Mouse (Mus musculus) CD4-positive naive resting alpha-beta T cell, adult 76 days (primary cell): ENCODE data around the gene Slc9a3r1. TPM values are rescaled to one million over a fixed set of nuclear protein-coding genes. Genes with fewer than 3 reads are reported as not detected.

Source experiments
- total RNA-seq: library from RNA; stranded (reverse); gene quantifications from one replicate; pipeline ENCODE4 v1.2.4, GENCODE M21; 2023

Slc9a3r1 gene
- 151 TPM for total RNA-seq

DNA sequence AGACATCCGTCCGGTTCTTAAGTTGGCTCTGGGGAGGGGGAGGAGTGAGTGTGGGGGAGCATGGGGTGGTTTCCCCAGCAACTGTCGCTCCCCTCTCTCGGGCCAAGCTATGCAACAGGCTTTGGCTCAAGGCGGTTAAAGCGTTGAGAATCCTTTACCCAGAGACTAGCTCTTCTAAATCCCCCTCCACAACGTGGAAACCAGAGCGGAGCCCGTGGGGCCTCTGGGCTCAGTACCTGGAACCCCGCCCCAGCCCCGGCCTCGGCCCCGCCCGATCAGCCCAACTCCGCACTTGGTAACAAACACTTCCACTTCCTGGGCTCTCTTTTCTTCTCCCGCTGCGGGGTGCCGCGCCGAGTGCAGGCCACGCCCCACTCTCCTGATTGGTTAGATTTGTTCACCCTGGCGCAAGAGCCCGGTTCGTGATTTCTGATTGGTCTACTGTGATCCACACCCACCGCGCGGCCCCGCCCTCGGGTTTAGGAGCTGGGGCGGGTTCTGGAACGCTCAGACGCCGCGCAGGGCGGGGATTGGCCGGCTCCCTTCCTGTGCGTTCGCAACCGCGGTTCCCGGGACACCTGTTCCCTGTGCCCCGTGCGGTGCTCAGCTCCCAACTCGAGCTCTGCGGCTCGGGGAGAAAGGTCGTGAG, at the start of gene Slc9a3r1:
TSS of gene Slc9a3r1 (plus strand) at position 510 of the 649 bp plus-strand sequence.

DNA sequence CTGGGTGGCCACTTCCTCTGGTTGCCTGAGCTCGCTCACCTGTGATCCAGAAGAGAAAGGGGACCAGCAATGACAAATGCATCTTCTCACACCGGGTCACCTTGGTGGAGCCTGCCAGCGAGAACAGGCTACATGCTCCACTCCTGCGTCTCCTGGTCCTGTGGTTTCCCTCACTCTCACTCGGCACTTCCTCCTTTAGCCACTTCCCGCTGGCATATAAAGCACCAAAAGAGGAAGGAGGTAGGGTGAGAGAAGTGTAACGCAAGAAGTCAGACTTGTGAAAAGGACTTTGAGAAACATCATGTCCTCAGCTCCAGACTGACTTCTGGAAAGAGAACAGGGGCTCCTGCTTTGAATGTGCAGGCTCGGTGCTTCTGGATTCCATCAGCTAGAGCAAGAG, 29.3 kb upstream of the Slc9a3r1 start, which contains the start of gene Cd300lf:
TSS of gene Cd300lf (minus strand) at position 193 of the 400 bp plus-strand sequence.

GRCm38 (mm10) chr11:115187224-115187639, 24.1 kb downstream of the Slc9a3r1 start, which contains the start of gene Tmem104:
TSS of gene Tmem104 (plus strand) at chr11:115187487.

GRCm38 (mm10) chr11:115187693-115188092, 24.6 kb downstream of the Slc9a3r1 start, which contains the start of gene Nat9:
TSS of gene Nat9 (minus strand) at chr11:115187859.

Other genes starting within 250 kb of the Slc9a3r1 start
- 0.82 TPM for gene Cd300lb, start 229.0 kb upstream of the Slc9a3r1 start, total RNA-seq
- gene Cd300c, start 194.2 kb upstream of the Slc9a3r1 start, total RNA-seq = not detected
- 1.3 TPM for gene Cd300ld, start 173.4 kb upstream of the Slc9a3r1 start, total RNA-seq
- 3.4 TPM for gene Cd300c2, start 161.5 kb upstream of the Slc9a3r1 start, total RNA-seq
- not detected for gene Cd300ld2, start 147.1 kb upstream of the Slc9a3r1 start, total RNA-seq
- gene Cd300ld4, start 136.3 kb upstream of the Slc9a3r1 start, total RNA-seq = not detected
- gene Cd300ld5, start 125.6 kb upstream of the Slc9a3r1 start, total RNA-seq = 2.2 TPM
- gene Cd300ld3, start 114.9 kb upstream of the Slc9a3r1 start, total RNA-seq = 2.2 TPM
- gene Cd300e, start 101.2 kb upstream of the Slc9a3r1 start, total RNA-seq = 1.6 TPM
- 26.8 TPM for gene Rab37, start 71.9 kb upstream of the Slc9a3r1 start, total RNA-seq
- gene Cd300lf, start 29.3 kb upstream of the Slc9a3r1 start, total RNA-seq = 2.2 TPM
- gene Tmem104, start 24.1 kb downstream of the Slc9a3r1 start, total RNA-seq = 11.2 TPM
- 11.8 TPM for gene Nat9, start 24.5 kb downstream of the Slc9a3r1 start, total RNA-seq
- not detected for gene Grin2c, start 103.9 kb downstream of the Slc9a3r1 start, total RNA-seq
- 17.1 TPM for gene Fdxr, start 113.7 kb downstream of the Slc9a3r1 start, total RNA-seq
- gene Fads6, start 134.3 kb downstream of the Slc9a3r1 start, total RNA-seq = 1.1 TPM
- gene Otop2, start 143.8 kb downstream of the Slc9a3r1 start, total RNA-seq = not detected
- gene Ush1g, start 158.7 kb downstream of the Slc9a3r1 start, total RNA-seq = not detected
- not detected for gene Otop3, start 171.4 kb downstream of the Slc9a3r1 start, total RNA-seq
- gene Hid1, start 204.4 kb downstream of the Slc9a3r1 start, total RNA-seq = 28.6 TPM
- gene Cdr2l, start 218.6 kb downstream of the Slc9a3r1 start, total RNA-seq = 0.82 TPM
- gene Mrpl58, start 240.4 kb downstream of the Slc9a3r1 start, total RNA-seq = 76.4 TPM